Mouse (Mus musculus): ENCODE data around the gene Ano4. TPM values are rescaled to one million over a fixed set of nuclear protein-coding genes. Genes with fewer than 3 reads are reported as not detected.

The Ano4 gene
- total RNA-seq, 1 experiment, result 0.80 TPM

- in situ Hi-C loops (cut with MboI; ENCODE audit: low sequenced_read_pairs in 2 of 2, unreplicated experiment in 2 of 2), result no loop called here
- no peak for DNase-seq (ENCODE audit: low read depth, low spot score)
- Histone ChIP-seq H3K36me3 (ENCODE audit: control insufficient read depth, insufficient read depth, low read length, poor library complexity, severe bottlenecking) (no peaks in the 10 kb centered on the region), H3K9ac (ENCODE audit: insufficient read depth, low read depth, low read length, poor library complexity, severe bottlenecking) (no peak overlapping the region), H3K4me1 (ENCODE audit: control insufficient read depth in 2 of 2, insufficient read depth in 2 of 2, low read length in 2 of 2, poor library complexity in 1 of 2) (no peaks in the 10 kb centered on the region), H3K27ac (ENCODE audit: insufficient read depth, low read depth, low read length, poor library complexity, severe bottlenecking) (no peak overlapping the region), H3K9me3 (ENCODE audit: control insufficient read depth, insufficient read depth, low read depth, low read length) (no peaks in the 10 kb centered on the region), H3K4me3 (ENCODE audit: insufficient read depth in 1 of 2, low read depth in 1 of 2, low read length in 2 of 2, poor library complexity in 1 of 2, severe bottlenecking in 1 of 2) (no peak overlapping the region)
- no peak for TF ChIP-seq HCFC1 (IDR thresholded peaks at IDR 0.05; ENCODE audit: borderline replicate concordance, insufficient read depth, low read length)
- TF ChIP-seq ZNF384 (IDR thresholded peaks at IDR 0.05; ENCODE audit: low read depth, low read length), result no peak
- TF ChIP-seq MAFK (IDR thresholded peaks at IDR 0.05; ENCODE audit: insufficient read depth, low read depth, low read length), result no peak
- TF ChIP-seq ZC3H11A (IDR thresholded peaks at IDR 0.05; ENCODE audit: borderline replicate concordance, low read depth, low read length), result no peak
- TF ChIP-seq CHD2 (IDR thresholded peaks at IDR 0.05; ENCODE audit: low read depth, low read length), result no peak
Measured at GRCm38 (mm10) chr10:88950297-88950653, 394.3 kb downstream of the Ano4 start.

DNA sequence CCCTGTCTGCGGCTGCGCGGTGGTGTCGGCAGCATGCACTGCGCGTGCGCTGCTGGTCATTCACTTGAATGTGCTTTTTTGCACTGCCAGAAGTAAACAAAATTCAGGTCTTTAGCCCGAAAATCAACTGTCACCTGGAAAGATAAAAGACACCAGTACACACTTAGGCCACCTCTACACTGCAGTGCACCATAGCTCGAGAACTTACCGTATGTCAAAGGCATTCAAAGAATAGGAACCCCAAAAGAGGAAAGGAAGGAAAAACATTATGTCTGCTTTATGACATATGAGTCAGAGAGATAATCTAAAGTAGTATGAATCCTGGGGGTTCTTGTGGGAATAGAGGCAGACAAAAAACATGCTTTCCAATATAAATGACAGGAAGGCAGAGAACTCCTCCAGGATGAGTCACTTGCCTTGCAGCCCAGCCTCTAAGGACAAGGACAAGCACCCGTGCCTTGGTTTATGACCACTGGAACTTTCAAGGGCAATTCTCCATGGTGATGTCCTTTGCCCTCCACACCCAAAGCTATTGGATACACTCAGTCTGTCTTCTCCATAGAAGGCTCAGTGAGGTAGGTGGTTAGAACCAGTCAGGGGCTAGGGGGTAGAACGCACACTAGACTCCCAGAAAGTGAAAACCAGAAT lies 394.8 kb downstream of the Ano4 start:
- no peak for DNase-seq (ENCODE audit: low read depth, low spot score)
- Histone ChIP-seq H3K9me3 (ENCODE audit: control insufficient read depth, insufficient read depth, low read depth, low read length) (no peaks in the 10 kb centered on the region), H3K4me1 (ENCODE audit: control insufficient read depth in 2 of 2, insufficient read depth in 2 of 2, low read length in 2 of 2, poor library complexity in 1 of 2) (no peaks in the 10 kb centered on the region), H3K27ac (ENCODE audit: insufficient read depth, low read depth, low read length, poor library complexity, severe bottlenecking) (no peak overlapping the region), H3K36me3 (ENCODE audit: control insufficient read depth, insufficient read depth, low read length, poor library complexity, severe bottlenecking) (no peaks in the 10 kb centered on the region), H3K9ac (ENCODE audit: insufficient read depth, low read depth, low read length, poor library complexity, severe bottlenecking) (no peak overlapping the region), H3K4me3 (ENCODE audit: insufficient read depth in 1 of 2, low read depth in 1 of 2, low read length in 2 of 2, poor library complexity in 1 of 2, severe bottlenecking in 1 of 2) (no peak overlapping the region)
- no peak for TF ChIP-seq HCFC1 (IDR thresholded peaks at IDR 0.05; ENCODE audit: borderline replicate concordance, insufficient read depth, low read length)
- TF ChIP-seq ZNF384 (IDR thresholded peaks at IDR 0.05; ENCODE audit: low read depth, low read length), result no peak
- no peak for TF ChIP-seq CHD2 (IDR thresholded peaks at IDR 0.05; ENCODE audit: low read depth, low read length)
- TF ChIP-seq ZC3H11A (IDR thresholded peaks at IDR 0.05; ENCODE audit: borderline replicate concordance, low read depth, low read length), result no peak
- TF ChIP-seq MAFK (IDR thresholded peaks at IDR 0.05; ENCODE audit: insufficient read depth, low read depth, low read length), result no peak
- in situ Hi-C loops (cut with MboI; ENCODE audit: low sequenced_read_pairs in 2 of 2, unreplicated experiment in 2 of 2), result no loop called here

Other genes starting within 250 kb of the Ano4 start
- 24.3 and 25.5 TPM in 2 replicates for gene Gas2l3, start 99.2 kb upstream of the Ano4 start, total RNA-seq (2012; rRNA removed)
- gene Nr1h4, start 188.8 kb upstream of the Ano4 start, total RNA-seq (2012; rRNA removed), result 0.21 TPM in 1 of 2 replicates, not detected in the other